Mouse (Mus musculus) ovary, adult 10 weeks (tissue): Measurements from ENCODE around the gene Zp1. TPM values are rescaled to one million over a fixed set of nuclear protein-coding genes. Genes with fewer than 3 reads are reported as not detected.

ENCODE experiments used
- polyA plus RNA-seq: library from polyadenylated mRNA; stranded (reverse); fragments of 350-450 nt; fragmentation: Illumina TruSeq; extraction: RNeasy Lipid Tissue Mini Kit (QIAGEN cat#74804); gene quantifications from one replicate; pipeline ENCODE4 v1.2.3, GENCODE M21; 2014

Gene Zp1
- 0.46 TPM for polyA plus RNA-seq

DNA sequence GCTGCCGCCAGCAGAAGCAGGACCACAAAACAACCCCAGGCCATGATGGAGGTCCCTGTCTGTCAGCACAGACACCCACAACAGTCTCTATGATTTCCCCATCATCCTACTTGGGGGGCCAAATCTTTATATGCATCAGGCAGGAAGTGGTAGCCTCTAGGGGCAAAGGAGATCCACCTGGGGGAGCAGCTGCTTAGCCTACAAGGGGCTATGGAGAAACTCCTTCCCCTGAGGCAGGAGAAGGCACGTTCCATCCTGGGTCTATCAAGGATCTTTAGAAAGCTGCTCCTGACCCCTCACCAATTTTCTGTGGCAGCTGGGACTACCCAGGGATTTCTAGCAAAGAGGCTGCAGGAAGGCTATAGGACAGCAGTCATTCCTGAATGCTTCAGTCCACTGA lies at the start of gene Zp1:
TSS of gene Zp1 (minus strand) at position 101 of the 400 bp plus-strand sequence.

DNA sequence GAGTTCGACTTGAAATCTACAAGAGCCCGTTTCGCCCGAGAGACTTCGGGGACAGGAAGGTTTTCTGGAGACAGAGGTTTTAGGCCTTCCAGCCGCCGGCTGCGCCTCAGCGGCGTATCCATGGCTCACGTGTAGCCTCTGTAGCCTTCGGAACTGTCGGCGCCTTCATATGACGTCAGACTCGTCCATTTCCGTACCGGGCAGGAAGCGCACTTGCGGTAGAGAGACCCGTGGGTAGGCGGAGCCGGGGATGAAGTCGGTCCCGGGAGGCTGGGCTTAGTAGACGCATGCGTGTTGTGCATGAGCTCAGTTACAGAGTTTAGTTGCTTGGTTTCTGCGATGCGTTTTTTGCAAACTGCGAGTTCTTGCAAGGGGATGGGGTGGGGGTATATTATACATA lies 28.7 kb upstream of the Zp1 start, which contains the start of gene Ccdc86:
TSS of gene Ccdc86 (minus strand) at position 155 of the 400 bp plus-strand sequence.

DNA sequence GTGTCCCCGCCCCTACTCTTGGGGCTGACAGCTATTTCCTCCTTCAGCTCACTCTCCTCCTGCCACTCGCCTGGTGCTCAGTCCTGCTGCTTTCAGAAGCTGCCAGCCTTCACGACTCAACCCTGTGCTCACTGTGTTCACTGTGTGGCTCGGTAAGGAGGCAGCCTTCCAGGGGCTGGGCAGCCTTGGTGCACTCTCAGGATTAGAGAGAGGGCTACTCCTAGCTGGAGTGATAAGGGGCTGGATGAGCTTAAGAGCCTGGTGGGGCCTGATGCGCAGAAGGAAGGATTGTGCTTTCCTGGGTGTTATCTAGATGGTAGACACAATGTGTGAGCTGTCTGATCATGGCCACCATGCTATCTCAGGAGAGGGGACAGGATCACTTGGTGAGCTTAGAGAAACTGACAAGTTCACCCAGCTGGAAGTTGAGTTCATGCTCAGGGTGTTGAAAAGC lies 16.7 kb upstream of the Zp1 start, which contains the start of gene Ptgdr2:
TSS of gene Ptgdr2 (plus strand) at position 51 of the 454 bp plus-strand sequence.

DNA sequence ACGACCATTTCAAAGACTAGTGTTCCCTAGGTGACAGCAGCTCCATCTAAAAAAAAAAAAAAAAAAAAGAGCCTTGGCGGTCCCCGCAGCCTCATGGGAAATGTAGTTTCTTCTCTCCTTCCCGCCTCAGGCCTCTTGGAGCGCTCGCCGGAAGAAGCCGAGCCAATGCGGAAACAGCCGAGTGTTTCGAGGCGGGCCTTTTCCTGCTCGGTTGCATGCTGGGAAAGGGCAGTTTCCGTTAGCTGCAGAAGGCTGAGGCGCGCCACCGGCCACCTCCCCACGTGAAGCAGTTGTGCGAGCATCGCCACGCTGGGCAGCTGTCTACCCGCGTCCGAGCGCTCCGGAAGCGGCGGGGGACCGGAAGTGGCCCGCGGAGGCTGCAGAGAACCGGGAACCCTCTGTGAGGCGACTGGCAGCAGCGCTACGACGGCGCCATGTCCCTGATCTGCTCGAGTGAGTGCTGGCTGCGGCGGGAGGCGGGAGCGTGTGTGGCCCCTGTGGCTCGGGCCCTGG lies 25.4 kb downstream of the Zp1 start, which contains the start of gene Prpf19:
TSS of gene Prpf19 (plus strand) at position 216 of the 513 bp plus-strand sequence.

DNA sequence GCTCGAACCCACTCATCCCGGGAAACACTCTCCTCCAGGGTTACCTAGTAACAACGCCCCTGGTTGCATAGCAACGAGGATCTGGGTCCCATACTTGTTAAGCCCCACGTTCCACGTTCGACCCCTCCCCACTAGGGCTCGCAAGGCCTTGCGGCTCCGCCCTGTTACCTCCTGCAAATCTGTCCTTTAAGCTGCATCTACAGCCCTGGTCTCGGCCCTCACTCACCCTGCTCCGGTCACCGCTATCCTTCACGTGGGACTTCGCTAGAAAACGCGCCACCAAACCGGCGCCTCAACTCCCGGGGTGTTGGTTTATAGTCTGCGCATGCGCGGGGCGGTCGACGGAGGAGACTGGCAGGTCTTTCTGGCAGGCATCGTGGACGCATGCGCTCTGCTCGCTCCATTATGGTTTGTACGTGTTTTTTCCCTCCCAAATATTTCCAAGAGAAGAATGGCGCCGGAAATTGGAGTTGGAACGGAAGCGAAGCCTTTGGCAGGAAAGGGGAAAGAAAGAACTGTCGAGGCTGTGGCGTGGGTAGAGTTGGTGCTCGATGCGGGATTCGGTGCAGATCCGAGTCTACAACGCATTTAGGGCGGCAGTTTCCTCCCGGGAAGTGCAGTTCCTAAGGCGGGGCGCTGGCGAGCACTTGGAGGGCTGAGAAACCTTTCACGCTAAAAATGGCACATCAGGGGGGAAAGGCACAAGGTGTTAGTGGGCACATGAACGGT lies 38.8 kb downstream of the Zp1 start, which contains the start of gene Tmem109:
TSS of gene Tmem109 (minus strand) at position 576 of the 729 bp plus-strand sequence.

DNA sequence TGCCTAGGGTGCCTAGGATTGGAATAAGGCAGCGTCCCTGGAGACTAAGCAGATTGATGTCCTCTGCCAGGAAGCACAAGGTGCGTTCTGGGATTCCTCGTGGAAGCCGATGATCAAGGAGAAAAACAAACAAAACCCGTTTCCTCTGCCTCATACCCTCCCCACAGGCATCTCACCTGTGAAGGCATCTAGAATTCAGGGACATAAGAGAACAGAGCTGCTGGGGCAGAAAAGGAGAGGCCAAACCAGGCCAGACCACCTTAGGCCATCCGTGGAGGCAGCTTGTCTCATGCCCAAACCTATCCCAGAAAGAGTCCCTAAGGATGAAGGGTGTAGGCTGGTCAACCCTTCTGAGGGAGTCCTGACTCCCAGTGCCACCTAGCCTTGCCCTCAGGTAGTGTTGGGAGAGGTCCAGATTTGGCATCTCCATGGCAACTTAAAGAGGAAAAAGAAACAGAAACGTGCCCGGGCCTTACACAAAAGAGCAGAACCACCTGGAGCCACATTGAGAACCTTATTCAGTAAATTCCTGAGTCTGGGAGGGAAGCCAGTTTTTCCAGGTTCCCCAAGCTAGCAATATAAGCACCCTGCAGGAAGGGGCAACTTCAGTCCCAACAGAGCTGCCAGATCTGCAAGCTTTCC lies 50.4 kb downstream of the Zp1 start, which contains the start of gene Tmem132a:
TSS of gene Tmem132a (minus strand) at position 55 of the 642 bp plus-strand sequence.

Other genes with a start within 250 kb of the Zp1 start
- gene Pga5, start 242.6 kb downstream of the Zp1 start, polyA plus RNA-seq = not detected
- gene Vps37c, start 231.9 kb downstream of the Zp1 start, polyA plus RNA-seq = 1.8 TPM
- not detected for gene Cd5, start 181.6 kb downstream of the Zp1 start, polyA plus RNA-seq
- gene Cd6, start 90.6 kb downstream of the Zp1 start, polyA plus RNA-seq = not detected
- gene Slc15a3, start 80.9 kb downstream of the Zp1 start, polyA plus RNA-seq = 2.0 TPM
- not detected for gene Tmem132a, start 50.7 kb downstream of the Zp1 start, polyA plus RNA-seq
- gene Tmem109, start 38.6 kb downstream of the Zp1 start, polyA plus RNA-seq = 4.5 TPM
- gene Prpf19, start 25.4 kb downstream of the Zp1 start, polyA plus RNA-seq = 87.3 TPM
- 0.48 TPM for gene Ptgdr2, start 16.5 kb upstream of the Zp1 start, polyA plus RNA-seq
- 1.6 TPM for gene Ccdc86, start 28.6 kb upstream of the Zp1 start, polyA plus RNA-seq
- not detected for gene Ms4a10, start 54.0 kb upstream of the Zp1 start, polyA plus RNA-seq
- gene Ms4a15, start 72.6 kb upstream of the Zp1 start, polyA plus RNA-seq = not detected
- not detected for gene Ms4a18, start 97.4 kb upstream of the Zp1 start, polyA plus RNA-seq
- gene Ms4a8a, start 160.5 kb upstream of the Zp1 start, polyA plus RNA-seq = not detected
- not detected for gene 1700017D01Rik, start 210.2 kb upstream of the Zp1 start, polyA plus RNA-seq
- gene 1700025F22Rik, start 244.7 kb upstream of the Zp1 start, polyA plus RNA-seq = not detected